ENCODE assay signal across 8 mouse cellular contexts in genomic region chr19:41481887-41482189, GRCm38 (mm10). TPM values are rescaled to one million over a fixed set of nuclear protein-coding genes. Genes with fewer than 3 reads are reported as not detected.
A peak's percentile ranks its signal among the peaks of the same experiment; 100 is the strongest.
DNase-seq lines count a peak whose midpoint lies in the region; ATAC-seq and TF ChIP-seq lines count a peak whose summit lies in the region.

No protein-coding gene starts in this region.

- H3K9me3 ChIP-seq in limb, embryonic 14.5 days (ENCODE audit: control insufficient read depth, low read length): no peaks in the 10 kb centered on the region
- H3K9me3 ChIP-seq in stomach, embryonic 15.5 days: no peaks in the 10 kb centered on the region

- H3K27ac ChIP-seq in cerebellum, adult 2 months (ENCODE audit: insufficient read depth, low read length): peak overlapping the region; percentile 77
- H3K27ac ChIP-seq in spleen, adult 2 months (ENCODE audit: insufficient read depth, low read length): peak overlapping the region; percentile 100
- H3K27ac ChIP-seq in limb, embryonic 14.5 days (replicated peaks; ENCODE audit: low read depth, low read length): peak overlapping the region; percentile 97; the same call in 1 of the 2 replicates
- peak overlapping the region; percentile 100 for H3K27ac ChIP-seq in stomach, embryonic 15.5 days

- H3K4me3 ChIP-seq in cerebellum, adult 2 months (replicated peaks; ENCODE audit: insufficient read depth, low read depth, low read length): peak overlapping the region; percentile 92
- peak overlapping the region; percentile 100 for H3K4me3 ChIP-seq in spleen, adult 2 months (ENCODE audit: extremely low read depth, insufficient read depth, insufficient read length)
- peak overlapping the region; percentile 91 for H3K4me3 ChIP-seq in limb, embryonic 14.5 days (replicated peaks; ENCODE audit: low read length)
- peak overlapping the region; percentile 95 for H3K4me3 ChIP-seq in stomach, embryonic 15.5 days (replicated peaks)

- WGBS in cerebellum, adult 2 months: 3% methylated on average over 6 of the region's 6 CpGs
- under 1% methylated on average over 6 of the region's 6 CpGs for WGBS in spleen, adult 2 months
- WGBS in limb, embryonic 14.5 days: 4% methylated on average over 6 of the region's 6 CpGs
- whole genome bisulfite sequencing in stomach, embryonic 15.5 days: 5% methylated on average over 6 of the region's 6 CpGs

- no peak for DNase-seq in cerebellum, adult 2 months
- DNase-seq in cerebellum, adult 18-20 months: no peak
- DNase-seq in spleen, adult 2 months (ENCODE audit: low read depth in 1 of 2, low spot score in 2 of 2): no peak
- no peak for DNase-seq in spleen, adult 12 weeks (ENCODE audit: low spot score)
- no peak for DNase-seq in limb, embryonic 14.5 days (ENCODE audit: low spot score)
- DNase-seq in cerebellum, adult 11 months: no peak

- no peak for TF ChIP-seq CTCF in cerebellum, adult 2 months (IDR thresholded peaks at IDR 0.05; ENCODE audit: borderline replicate concordance, insufficient read depth, low read depth, low read length)
- TF ChIP-seq CTCF in spleen, adult 2 months (IDR thresholded peaks at IDR 0.05; ENCODE audit: extremely low read depth, insufficient read depth, insufficient read length, insufficient replicate concordance): no peak

- H3K27me3 ChIP-seq in cerebellum, adult 2 months (ENCODE audit: control insufficient read depth, insufficient read depth, low read length): no peaks in the 10 kb centered on the region
- no peaks in the 10 kb centered on the region for H3K27me3 ChIP-seq in spleen, adult 2 months (ENCODE audit: control insufficient read depth, insufficient read depth, low read length)
- H3K27me3 ChIP-seq in limb, embryonic 14.5 days (ENCODE audit: control insufficient read depth, insufficient read depth, low read length): no peaks in the 10 kb centered on the region
- no peaks in the 10 kb centered on the region for H3K27me3 ChIP-seq in stomach, embryonic 15.5 days (replicated peaks)

- no peak for TF ChIP-seq POLR2A in cerebellum, adult 2 months (IDR thresholded peaks at IDR 0.05; ENCODE audit: borderline replicate concordance, insufficient read depth, low read length)
- TF ChIP-seq POLR2A in spleen, adult 2 months (IDR thresholded peaks at IDR 0.05; ENCODE audit: low read depth, low read length): no peak
- no peak for TF ChIP-seq POLR2A in limb, embryonic 14.5 days (IDR thresholded peaks at IDR 0.05; ENCODE audit: borderline replicate concordance, extremely low read depth, insufficient read depth, insufficient read length)

- peak overlapping the region; percentile 88 for H3K9ac ChIP-seq in limb, embryonic 14.5 days (ENCODE audit: low read depth, low read length, severe bottlenecking)
- H3K9ac ChIP-seq in stomach, embryonic 15.5 days: no peak overlapping the region

- no peak for ATAC-seq in limb, embryonic 14.5 days (ENCODE audit: low FRiP score, low read depth)
- ATAC-seq in stomach, embryonic 15.5 days (ENCODE audit: insufficient read depth, low FRiP score, low read depth): no peak
- ATAC-seq in granulocyte monocyte progenitor cell, adult 5-6 weeks (replicated peaks; ENCODE audit: poor library complexity, severe bottlenecking): no peak

- H3K4me1 ChIP-seq in cerebellum, adult 2 months (ENCODE audit: control insufficient read depth, insufficient read depth, low read length): peaks cover 5% of the 10 kb centered on the region; the same call in 1 of the 2 replicates
- peaks cover 8% of the 10 kb centered on the region for H3K4me1 ChIP-seq in spleen, adult 2 months (ENCODE audit: control insufficient read depth, insufficient read depth, insufficient read length)
- 0 out of 2 replicates have a peak, but pooled peaks cover 9% of the 10 kb centered on the region for H3K4me1 ChIP-seq in limb, embryonic 14.5 days (ENCODE audit: control insufficient read depth, insufficient read depth, low read length)
- H3K4me1 ChIP-seq in stomach, embryonic 15.5 days: peaks cover 7% of the 10 kb centered on the region

- peak overlapping the region; percentile 74 for H3K4me2 ChIP-seq in limb, embryonic 14.5 days (replicated peaks; ENCODE audit: low read depth, low read length, severe bottlenecking)
- H3K4me2 ChIP-seq in stomach, embryonic 15.5 days: peak overlapping the region; percentile 69

- H3K36me3 ChIP-seq in spleen, adult 2 months (ENCODE audit: control insufficient read depth, insufficient read depth, low read length): no peaks in the 10 kb centered on the region; the same call in 1 of the 2 replicates
- no peaks in the 10 kb centered on the region for H3K36me3 ChIP-seq in limb, embryonic 14.5 days (ENCODE audit: control insufficient read depth, insufficient read depth, low read length)
- no peaks in the 10 kb centered on the region for H3K36me3 ChIP-seq in stomach, embryonic 15.5 days

RNA-seq across cellular contexts. Expression of gene Lcor, which starts 0.6 kb away (rescaled TPM):
- polyA plus RNA-seq in cerebellum, adult 2 months (2012; rRNA removed): 4.2 and 4.6 TPM in 2 replicates
- 2.4 TPM in 2 replicates for polyA plus RNA-seq in spleen, adult 2 months (2012; rRNA removed)
- 2.8 and 3.0 TPM in 2 replicates for polyA plus RNA-seq in limb, embryonic 14.5 days (2012; rRNA removed)
- polyA plus RNA-seq in limb, embryonic 14.5 days (2014; fragmentation: Nextera tagmentation; extraction: Ambion mirVana): 9.5 and 10.1 TPM in 2 replicates
- 19.4 and 22.9 TPM in 2 replicates for polyA plus RNA-seq in stomach, embryonic 15.5 days (2015; fragmentation: Nextera tagmentation; extraction: Ambion mirVana)
- total RNA-seq in granulocyte monocyte progenitor cell, adult 5-6 weeks (2014; fragmentation: Nextera tagmentation): 16.4 and 18.7 TPM in 2 replicates
- 10.5 and 12.9 TPM in 2 replicates for total RNA-seq in granulocyte monocyte progenitor cell, adult 5-6 weeks (2017)
